Mouse (Mus musculus): ENCODE measurements around the gene Cfap157. TPM values are rescaled to one million over a fixed set of nuclear protein-coding genes. Genes with fewer than 3 reads are reported as not detected.

Gene Cfap157
- total RNA-seq (2023): not detected in 4 replicates

GRCm38 (mm10) chr2:32784048-32784681, at the start of gene Cfap157:
Gene Cfap157 (minus strand): TSS chr2:32784428.

GRCm38 (mm10) chr2:32775359-32776074, 8.7 kb downstream of the Cfap157 start, which contains the start of the genes Ttc16 and Ptrh1:
Gene Ttc16 (minus strand): TSS chr2:32775633.
Gene Ptrh1 (plus strand): TSS chr2:32775786.

GRCm38 (mm10) chr2:32757056-32757845, 27.0 kb downstream of the Cfap157 start, which contains the start of gene Tor2a:
Gene Tor2a (plus strand): TSS chr2:32757234.

GRCm38 (mm10) chr2:32740916-32741272, 43.3 kb downstream of the Cfap157 start, which contains the start of gene 6330409D20Rik:
Gene 6330409D20Rik (minus strand): TSS chr2:32741016.

Other genes with a start within 250 kb of the Cfap157 start
- gene Fam102a, start 249.1 kb downstream of the Cfap157 start, total RNA-seq (2023): 67.0 to 70.2 TPM (median 68.4 TPM) in 4 replicates
- gene Dpm2, start 213.6 kb downstream of the Cfap157 start, total RNA-seq (2023): 51.3 to 67.8 TPM (median 59.1 TPM) in 4 replicates
- gene Pip5kl1, start 209.6 kb downstream of the Cfap157 start, total RNA-seq (2023): 0.57 to 2.8 TPM (median 1.4 TPM) in 4 replicates
- gene 9430097D07Rik, start 208.7 kb downstream of the Cfap157 start, total RNA-seq (2023): not detected in 4 replicates
- 59.5 to 63.4 TPM (median 60.8 TPM) in 4 replicates for gene St6galnac4, start 197.3 kb downstream of the Cfap157 start, total RNA-seq (2023)
- gene St6galnac6, start 184.7 kb downstream of the Cfap157 start, total RNA-seq (2023): 6.1 to 11.7 TPM (median 8.8 TPM) in 4 replicates
- gene Ak1, start 162.7 kb downstream of the Cfap157 start, total RNA-seq (2023): 0.29 to 1.5 TPM (median 1.2 TPM) in 3 of 4 replicates, not detected in the other
- 0.36 to 0.98 TPM (median 0.64 TPM) in 4 replicates for gene Eng, start 137.8 kb downstream of the Cfap157 start, total RNA-seq (2023)
- gene Fpgs, start 80.3 kb downstream of the Cfap157 start, total RNA-seq (2023): 28.2 to 32.0 TPM (median 29.1 TPM) in 4 replicates
- 141 to 157 TPM (median 152 TPM) in 4 replicates for gene Cdk9, start 71.4 kb downstream of the Cfap157 start, total RNA-seq (2023)
- gene Sh2d3c, start 63.4 kb downstream of the Cfap157 start, total RNA-seq (2023): 87.7 to 98.5 TPM (median 92.5 TPM) in 4 replicates
- not detected in 4 replicates for gene 6330409D20Rik, start 43.4 kb downstream of the Cfap157 start, total RNA-seq (2023)
- gene Tor2a, start 27.2 kb downstream of the Cfap157 start, total RNA-seq (2023): 29.3 to 33.7 TPM (median 32.8 TPM) in 4 replicates
- 0.27 TPM in 1 of 4 replicates, not detected in the others for gene Ttc16, start 8.8 kb downstream of the Cfap157 start, total RNA-seq (2023)
- 3.1 to 7.2 TPM (median 4.9 TPM) in 4 replicates for gene Ptrh1, start 8.6 kb downstream of the Cfap157 start, total RNA-seq (2023)
- 3.9 to 7.5 TPM (median 4.4 TPM) in 4 replicates for gene Stxbp1, start 62.8 kb upstream of the Cfap157 start, total RNA-seq (2023)
- 1.8 to 4.8 TPM (median 2.7 TPM) in 4 replicates for gene Fam129b, start 91.7 kb upstream of the Cfap157 start, total RNA-seq (2023)
- 896 to 937 TPM (median 913 TPM) in 4 replicates for gene Rpl12, start 177.1 kb upstream of the Cfap157 start, total RNA-seq (2023)
- gene Lrsam1, start 177.2 kb upstream of the Cfap157 start, total RNA-seq (2023): 15.3 to 17.9 TPM (median 16.0 TPM) in 4 replicates
- 5.8 to 10.0 TPM (median 7.6 TPM) in 4 replicates for gene Slc2a8, start 197.7 kb upstream of the Cfap157 start, total RNA-seq (2023)